Mouse (Mus musculus): ENCODE measurements around the gene Gm49711.

DNA sequence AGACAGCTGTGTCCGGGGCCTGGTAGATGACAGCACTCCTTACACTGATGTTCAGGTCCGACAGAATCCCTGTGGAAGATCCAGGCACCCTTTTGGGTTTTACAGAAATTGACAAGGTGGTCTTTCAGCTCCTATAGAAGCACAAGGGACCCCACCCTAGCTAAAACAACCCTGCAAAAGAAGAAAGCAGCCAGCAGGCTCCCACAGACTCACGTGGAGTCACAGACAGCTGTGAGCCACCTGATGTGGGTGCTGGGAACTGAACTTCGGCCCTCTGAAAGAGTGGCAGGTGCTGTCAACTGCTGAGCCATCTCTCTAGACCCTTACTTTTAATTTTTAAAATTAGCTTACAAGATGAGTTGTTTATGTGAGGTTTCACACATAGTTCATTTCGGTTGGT, 23.4 kb upstream of the Gm49711 start:
- TF ChIP-seq CTCF (IDR thresholded peaks at IDR 0.05; ENCODE audit: low read depth): no peak
- TF ChIP-seq EP300 (optimal IDR thresholded peaks at IDR 0.05): no peak
